Mouse (Mus musculus): ENCODE measurements around the gene She.

Gene She

GRCm38 (mm10) chr3:89885766-89886165 lies 54.6 kb downstream of the She start:
- DNase-seq (ENCODE audit: low spot score) = no peak

DNA sequence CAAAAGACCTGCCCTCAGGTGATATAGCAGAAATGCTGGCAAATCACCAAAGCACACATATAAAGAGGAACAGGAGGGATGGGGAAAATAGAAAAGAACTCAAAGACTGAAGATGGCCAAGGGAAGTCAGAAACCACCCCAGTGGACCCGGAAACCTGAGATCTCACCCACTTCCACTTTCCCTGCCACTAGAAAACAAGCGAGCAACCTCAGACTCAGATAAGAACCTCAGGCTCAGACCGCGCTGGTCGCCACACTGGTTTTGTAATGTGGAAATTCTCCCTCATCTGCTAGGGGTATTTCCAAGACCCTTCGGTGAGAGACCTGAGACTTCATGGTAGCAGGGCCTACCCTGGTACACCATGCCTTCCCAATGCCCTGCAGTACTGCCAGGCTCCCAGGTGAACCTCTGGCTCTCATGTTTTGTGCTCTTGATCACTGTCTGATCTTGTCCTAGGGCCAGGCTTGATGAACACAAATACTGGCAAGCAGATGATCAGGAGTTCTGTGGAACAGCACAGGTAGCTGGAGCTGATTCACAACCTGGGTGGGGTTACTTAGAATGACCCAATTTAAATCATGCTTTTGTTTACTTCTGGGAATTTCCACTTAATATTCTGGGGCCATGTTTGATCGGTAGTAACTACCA lies 56.5 kb downstream of the She start:
- DNase-seq (ENCODE audit: low spot score) = no peak

DNA sequence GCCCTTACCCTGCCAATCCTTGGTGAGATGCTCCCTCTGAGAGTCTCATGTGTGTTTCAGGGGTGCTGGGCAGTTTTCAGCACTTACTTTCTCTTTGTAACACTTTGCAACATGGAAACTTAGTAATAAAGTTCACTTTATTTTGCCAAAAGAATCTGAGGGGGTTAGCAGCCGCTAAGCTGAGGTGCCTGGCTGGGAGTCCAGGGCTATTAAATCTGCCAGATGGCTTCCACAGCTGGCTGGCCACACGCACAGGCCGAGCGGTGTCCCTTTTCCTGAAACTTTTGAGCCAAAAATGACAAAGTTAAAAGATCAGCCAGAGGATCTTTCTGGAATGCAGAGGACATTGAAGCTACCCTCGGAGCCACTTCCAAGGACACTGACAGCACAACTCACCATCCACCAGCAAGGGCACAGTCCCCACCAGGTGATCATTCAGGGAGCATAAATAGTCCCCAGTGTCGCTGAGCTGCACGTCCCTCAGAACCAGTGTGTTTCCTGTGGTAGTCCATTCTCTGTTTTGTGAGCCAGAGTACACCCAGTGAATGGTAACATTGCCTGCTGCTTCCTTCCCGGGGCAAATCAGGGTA lies 58.8 kb downstream of the She start:
- no peak for DNase-seq (ENCODE audit: low spot score)

DNA sequence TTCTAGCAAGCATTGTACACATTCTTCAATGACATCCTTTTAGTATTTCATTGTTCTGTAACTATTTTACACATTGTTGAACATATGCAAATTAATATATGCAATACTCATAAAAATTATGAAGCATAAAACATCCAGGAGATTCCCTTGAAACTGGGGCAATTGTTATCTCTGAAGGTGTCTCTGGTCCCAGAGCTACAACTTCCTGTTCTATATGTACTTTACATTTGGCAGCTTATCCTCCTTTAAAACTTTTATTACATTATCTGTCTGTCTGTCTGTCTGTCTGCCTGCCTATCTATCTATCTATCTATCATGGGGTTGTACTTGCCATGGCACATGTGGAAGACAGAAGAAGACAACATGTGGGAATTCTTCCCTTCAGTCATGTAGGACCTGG lies 60.5 kb downstream of the She start:
- no peak for DNase-seq (ENCODE audit: low spot score)

DNA sequence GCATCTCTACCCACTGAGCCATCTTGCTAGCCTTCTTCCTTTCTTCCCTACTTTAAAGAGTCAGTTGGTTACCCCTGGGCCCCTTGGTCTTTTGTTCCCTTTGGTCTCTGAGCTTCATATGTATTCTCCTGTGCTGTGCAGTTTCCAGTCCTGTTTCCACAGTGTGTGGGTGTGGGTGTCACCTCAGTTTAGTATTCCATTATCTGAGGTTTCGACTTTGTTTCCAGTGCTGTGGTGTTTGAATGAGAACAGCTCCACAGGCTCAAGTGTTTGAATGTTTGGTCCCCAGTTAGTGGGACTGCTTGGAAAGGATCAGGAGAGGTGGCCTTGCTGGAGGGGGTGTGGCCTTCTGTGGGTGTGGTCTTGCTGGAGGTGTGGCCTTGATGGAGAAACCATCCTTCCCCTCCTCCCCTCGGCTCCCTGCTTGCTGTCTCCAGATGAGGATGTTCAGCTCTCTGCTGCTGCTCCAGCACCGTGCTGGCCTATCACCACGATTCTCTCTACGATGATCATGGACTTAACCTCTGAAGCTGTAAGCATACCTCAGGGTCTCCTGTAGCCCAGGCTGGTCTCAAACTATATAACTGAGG lies 61.4 kb downstream of the She start:
- DNase-seq (ENCODE audit: low spot score) = no peak

DNA sequence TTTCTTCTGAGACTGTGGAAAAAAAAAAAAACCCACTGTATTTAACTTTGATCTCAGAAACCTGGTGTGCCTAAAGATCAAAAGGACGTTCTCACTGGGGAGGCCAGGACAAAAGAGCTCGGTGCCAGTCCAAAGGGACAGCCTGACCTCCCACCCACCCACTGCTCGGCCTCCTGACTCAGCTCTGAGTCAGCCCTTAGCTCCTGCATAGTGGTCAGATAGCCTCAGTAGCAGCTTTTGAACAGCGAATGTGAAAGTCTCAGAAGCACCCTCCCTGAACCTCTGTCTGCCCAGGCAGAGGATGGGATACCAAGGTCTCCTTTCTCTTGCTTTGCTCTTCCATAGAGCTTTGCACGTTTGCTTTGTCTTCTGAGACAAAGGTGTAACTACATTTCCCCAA lies 65.4 kb downstream of the She start:
- DNase-seq (ENCODE audit: low spot score) = no peak

DNA sequence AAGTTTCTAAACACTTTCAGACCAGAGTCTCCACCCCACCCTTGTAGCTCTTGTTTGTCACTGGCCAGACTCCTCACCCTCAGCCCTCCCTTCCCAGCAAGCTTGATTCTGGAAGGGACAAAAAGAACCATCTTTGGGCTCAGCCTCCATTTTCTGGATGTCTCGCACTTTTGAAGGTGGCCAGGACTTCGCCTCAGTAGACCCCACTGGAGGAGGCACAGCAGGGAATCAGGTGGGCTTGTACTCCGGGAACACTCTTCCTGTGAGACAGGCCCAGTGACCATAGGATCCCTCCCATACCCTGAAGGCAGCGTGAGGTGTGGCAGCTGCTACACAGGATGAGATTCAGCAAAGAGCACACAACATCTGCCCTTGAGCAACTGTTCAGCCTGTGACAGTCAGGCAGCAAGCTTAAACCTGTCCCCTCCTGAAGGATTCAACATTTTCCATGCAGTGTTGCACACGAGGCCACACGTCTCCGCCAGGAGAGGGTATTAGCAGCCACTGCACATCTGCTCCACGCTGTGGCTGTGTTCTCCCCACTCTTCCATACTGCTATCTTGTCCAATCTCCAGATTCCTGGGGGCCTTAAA lies 66.1 kb downstream of the She start:
- DNase-seq (ENCODE audit: low spot score) = no peak

- no peak for DNase-seq (ENCODE audit: low spot score)
Observed at GRCm38 (mm10) chr3:89898011-89898410, 66.8 kb downstream of the She start.

DNA sequence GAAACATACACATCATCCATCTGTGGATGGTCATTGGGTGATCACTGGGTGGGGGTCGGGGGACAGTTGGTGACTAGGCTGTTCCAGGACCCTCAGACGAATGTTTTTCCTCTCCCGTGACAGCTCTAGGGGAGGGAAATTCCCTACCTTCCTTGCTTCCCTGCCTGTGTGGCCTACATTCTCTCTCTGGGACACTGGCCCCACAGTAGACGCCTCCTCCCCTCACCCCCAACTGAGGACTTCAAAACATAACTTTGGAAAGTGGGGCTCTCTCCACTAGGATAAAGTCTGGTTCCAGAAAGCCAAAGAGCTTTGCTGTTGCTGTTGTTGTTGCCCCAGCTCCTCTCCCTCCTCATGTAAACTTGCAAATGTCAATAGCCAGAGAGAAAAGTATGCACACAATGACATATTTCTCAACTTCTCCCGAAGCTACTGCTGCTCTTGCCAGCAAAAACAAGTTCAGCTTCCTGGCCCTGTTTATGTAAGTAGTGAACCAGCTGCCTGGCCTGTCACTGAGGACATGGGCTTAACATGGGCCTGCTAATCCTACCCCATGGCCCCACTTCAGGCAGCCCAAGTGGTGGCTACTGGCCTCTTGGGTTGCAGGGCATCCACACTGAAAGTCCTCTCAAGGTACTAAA lies 67.8 kb downstream of the She start:
- DNase-seq (ENCODE audit: low spot score) = no peak

- no peak for DNase-seq (ENCODE audit: low spot score)
Observed at GRCm38 (mm10) chr3:89899511-89899908, 68.3 kb downstream of the She start.

DNA sequence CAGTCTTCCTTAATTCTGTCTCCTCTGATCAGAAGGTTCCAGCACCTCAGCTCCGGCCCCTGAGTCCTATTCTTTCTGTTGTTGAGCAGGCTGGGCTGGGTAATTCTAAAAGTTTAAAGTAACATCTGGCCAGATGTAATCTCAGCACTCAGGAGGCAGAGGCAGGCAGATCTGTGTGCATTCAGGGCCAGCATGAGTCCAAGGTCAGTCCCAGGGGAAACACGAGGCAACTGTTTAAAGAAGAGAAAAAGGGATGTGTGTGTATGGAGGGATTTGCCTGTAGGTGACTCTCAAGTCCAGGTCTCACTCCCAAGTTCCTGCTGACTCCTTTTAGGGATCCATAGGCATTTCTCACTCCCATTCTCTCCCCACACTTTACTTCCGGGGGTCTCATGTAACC lies 76.7 kb downstream of the She start:
- DNase-seq (ENCODE audit: low spot score) = no peak
